Mouse (Mus musculus) layer of hippocampus, adult 2 months (tissue): ENCODE data around the gene Dhrs7b. TPM values are rescaled to one million over a fixed set of nuclear protein-coding genes. Genes with fewer than 3 reads are reported as not detected.
"Not testable (repeated sequence)": the region's sequence is repeated elsewhere in the genome, so short reads cannot be mapped to it uniquely, and the experiment has no call there.

ENCODE experiments used
- DNase-seq, 2 experiments: peaks; one replicate each; pipeline ENCODE4 v3.0.0; 2022; ENCODE audit warnings: low spot score in 2 of 2
- H3K27ac ChIP-seq: fragments of 200-600 bp; 2 replicates; pipeline ENCODE4 v1.8.1; 2022
- H3K4me3 ChIP-seq: fragments of 200-600 bp; 2 replicates; pipeline ENCODE4 v1.8.1; 2022; ENCODE audit warnings: mild to moderate bottlenecking
- CTCF ChIP-seq: fragments of 200-600 bp; conservative IDR thresholded peaks from 2 replicates; pipeline ENCODE4 v1.8.1; 2022; ENCODE audit warnings: antibody characterized with exemption, mild to moderate bottlenecking, moderate library complexity
- total RNA-seq, 2 experiments: library from RNA; stranded (reverse); gene quantifications; 2 replicates each; pipeline ENCODE4 v1.2.3; 2021

The Dhrs7b gene
- total RNA-seq, 2 experiments from 2014 or later = 28.3 to 29.4 TPM

- no peak overlapping the region for H3K27ac ChIP-seq
- no peak overlapping the region for H3K4me3 ChIP-seq
- no peak for TF ChIP-seq CTCF
- no peak for DNase-seq
Observed at GRCm38 (mm10) chr11:60863196-60863595, 32.8 kb downstream of the Dhrs7b start.

DNA sequence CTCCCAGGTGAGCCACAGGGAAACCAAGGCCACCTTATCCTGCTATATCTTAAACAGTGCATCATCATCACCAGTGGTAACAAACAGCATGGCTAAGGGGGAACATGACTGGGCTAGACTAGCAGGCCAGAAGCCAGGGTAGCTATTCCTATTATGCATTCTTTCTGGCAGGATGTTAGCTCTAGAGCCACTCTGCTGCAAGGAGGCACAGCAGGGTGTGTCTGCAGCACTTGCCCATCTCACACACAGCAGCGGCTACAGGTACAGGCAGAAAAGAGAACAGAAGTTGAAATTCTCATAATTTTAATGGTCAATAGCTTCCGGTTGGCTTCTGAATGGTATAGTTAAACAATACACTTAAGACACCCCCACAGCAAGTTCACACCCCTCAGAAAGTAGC is 33.7 kb downstream of the Dhrs7b start:
- H3K4me3 ChIP-seq = no peak overlapping the region
- no peak for DNase-seq
- no peak for TF ChIP-seq CTCF
- no peak overlapping the region for H3K27ac ChIP-seq

DNA sequence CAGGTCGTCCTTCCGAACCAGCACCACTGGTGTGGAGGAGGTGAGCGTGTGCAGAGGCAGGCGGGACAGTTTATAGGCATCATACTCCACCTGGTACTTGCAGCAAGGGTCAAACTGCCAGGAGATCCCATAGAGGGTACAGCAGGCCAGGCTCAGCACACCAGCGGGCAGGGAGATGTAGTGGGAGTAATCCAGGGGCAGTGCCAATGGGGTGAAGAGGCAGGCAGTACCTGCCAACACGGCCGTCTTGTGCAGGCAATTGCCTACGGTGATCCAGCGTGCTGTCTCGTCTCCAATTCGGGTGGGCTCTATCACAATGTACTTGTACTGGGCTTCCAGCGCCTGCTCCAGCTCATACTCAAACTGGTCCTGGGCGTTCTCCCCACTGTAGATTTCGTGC is 34.5 kb downstream of the Dhrs7b start:
- no peak overlapping the region for H3K4me3 ChIP-seq
- TF ChIP-seq CTCF = no peak
- DNase-seq = no peak
- H3K27ac ChIP-seq = no peak overlapping the region

- no peak for TF ChIP-seq CTCF
- Histone ChIP-seq H3K4me3 (no peak overlapping the region), H3K27ac (no peak overlapping the region)
- no peak for DNase-seq
Observed at GRCm38 (mm10) chr11:60866021-60866420, 35.6 kb downstream of the Dhrs7b start.

DNA sequence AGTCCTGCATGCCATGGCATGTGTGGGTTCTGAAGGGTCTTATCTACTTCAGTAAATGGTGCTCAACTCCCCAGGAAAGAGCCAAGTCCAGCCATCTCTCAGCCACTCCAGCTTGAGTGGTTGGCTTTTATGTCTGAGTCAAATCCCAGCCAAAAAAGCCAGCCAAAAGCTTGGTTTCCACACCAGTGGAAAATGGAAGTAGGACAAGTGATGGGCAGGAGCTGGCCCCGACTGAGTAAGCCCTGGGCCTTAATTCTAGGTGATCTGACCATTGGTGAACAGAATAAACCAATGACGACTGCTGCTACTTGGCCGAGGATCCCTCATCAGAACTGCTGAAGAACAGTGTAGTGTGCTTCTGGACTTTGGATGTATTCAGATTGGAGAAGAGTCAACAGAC is 37.0 kb downstream of the Dhrs7b start:
- H3K27ac ChIP-seq = no peak overlapping the region
- TF ChIP-seq CTCF = no peak
- DNase-seq = no peak
- no peak overlapping the region for H3K4me3 ChIP-seq

DNA sequence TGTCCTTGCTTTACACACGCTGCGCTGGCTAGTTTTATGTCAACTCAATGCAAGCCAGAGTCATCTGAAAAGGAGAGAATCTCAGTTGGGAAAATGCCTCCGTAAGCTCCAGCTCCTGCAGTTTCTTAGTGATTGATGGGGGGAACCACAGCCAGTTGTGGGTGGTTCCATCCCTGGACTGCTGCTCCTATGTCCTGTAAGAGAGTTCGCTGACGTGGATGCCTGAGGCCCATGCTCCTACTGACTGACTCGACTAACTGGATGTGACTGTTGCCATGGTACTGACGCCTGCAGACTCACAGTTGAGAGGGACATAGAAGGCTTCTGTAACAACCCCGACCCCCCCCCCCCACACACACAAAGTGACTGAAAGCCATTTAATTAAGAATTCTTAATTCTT is 37.5 kb downstream of the Dhrs7b start:
- Histone ChIP-seq H3K4me3 (no peak overlapping the region), H3K27ac (no peak overlapping the region)
- TF ChIP-seq CTCF = no peak
- no peak for DNase-seq

GRCm38 (mm10) chr11:60869471-60869870 is 39.0 kb downstream of the Dhrs7b start:
- H3K27ac ChIP-seq, H3K4me3 ChIP-seq, DNase-seq: not testable (repeated sequence)

- no peak for TF ChIP-seq CTCF
- no peak overlapping the region for H3K4me3 ChIP-seq
- peak overlapping the region; percentile 41; the same call in 1 of the 2 replicates for H3K27ac ChIP-seq
- no peak for DNase-seq
Observed at GRCm38 (mm10) chr11:60871409-60871808, 41.0 kb downstream of the Dhrs7b start.

GRCm38 (mm10) chr11:60873101-60873500 is 42.7 kb downstream of the Dhrs7b start:
- Histone ChIP-seq H3K4me3 (no peak overlapping the region), H3K27ac (no peak overlapping the region)
- no peak for TF ChIP-seq CTCF
- no peak for DNase-seq

- Histone ChIP-seq H3K4me3 (peak overlapping the region; percentile 95), H3K27ac (peak overlapping the region; percentile 97)
- DNase-seq = peak; percentile 33 to 34
- TF ChIP-seq CTCF = peak; percentile 64
Observed at GRCm38 (mm10) chr11:60878056-60878612, 47.7 kb downstream of the Dhrs7b start.

- peak; percentile 93 to 98 for DNase-seq
- peak within 1 kb of the TSS; percentile 97 for H3K27ac ChIP-seq
- peak within 1 kb of the TSS; percentile 95 for H3K4me3 ChIP-seq
- TF ChIP-seq CTCF = peak; percentile 24
Observed at GRCm38 (mm10) chr11:60878675-60879294, 48.4 kb downstream of the Dhrs7b start, which contains the start of gene Tmem11. Gene Tmem11 (minus strand): TSS chr11:60879272.

DNA sequence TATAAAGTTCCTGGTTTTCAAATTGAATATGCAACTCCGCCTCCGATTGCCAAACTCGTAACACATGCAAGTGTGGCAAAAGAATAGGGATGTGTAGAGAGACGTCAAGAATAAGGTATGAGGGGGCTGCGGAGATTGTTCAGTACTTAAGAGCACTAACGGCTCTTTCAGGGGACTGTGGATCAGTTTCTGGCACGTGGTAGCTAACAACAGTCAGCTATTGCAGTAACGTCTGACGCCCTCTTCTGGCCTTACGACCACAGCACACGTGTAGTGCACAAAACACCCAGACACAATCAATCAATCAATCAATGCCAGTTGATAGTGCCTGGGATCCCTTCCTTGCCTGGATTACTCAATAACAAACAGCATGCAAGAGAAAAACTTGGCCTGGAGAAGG is 49.0 kb downstream of the Dhrs7b start:
- TF ChIP-seq CTCF = peak; percentile 81
- H3K27ac ChIP-seq = peak overlapping the region; percentile 97
- peak; percentile 38 to 49 for DNase-seq
- H3K4me3 ChIP-seq = peak overlapping the region; percentile 95

- Histone ChIP-seq H3K4me3 (no peak overlapping the region), H3K27ac (no peak overlapping the region)
- no peak for TF ChIP-seq CTCF
- DNase-seq = no peak
Observed at GRCm38 (mm10) chr11:60880559-60880958, 50.1 kb downstream of the Dhrs7b start.

DNA sequence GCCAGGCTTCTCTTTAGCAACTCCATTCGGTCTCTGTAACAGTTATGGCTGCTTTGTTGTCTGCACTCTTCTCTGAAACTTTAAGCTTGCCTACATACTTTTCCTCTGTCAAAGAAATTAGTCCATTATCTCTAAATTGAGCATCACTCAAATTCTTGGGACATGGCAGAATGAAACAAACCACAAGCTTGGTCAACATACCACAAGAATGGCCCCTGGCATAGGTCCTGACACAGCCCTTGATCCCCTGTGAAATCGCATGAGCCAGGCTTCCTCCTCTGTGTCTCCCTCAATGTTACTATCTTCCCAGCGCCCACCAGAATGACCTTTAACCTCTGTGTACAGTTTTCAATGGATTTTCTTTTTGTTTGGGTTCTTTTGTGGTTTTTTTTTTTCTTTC is 52.0 kb downstream of the Dhrs7b start:
- Histone ChIP-seq H3K4me3 (no peak overlapping the region), H3K27ac (no peak overlapping the region)
- TF ChIP-seq CTCF = no peak
- DNase-seq = no peak

- H3K27ac ChIP-seq, H3K4me3 ChIP-seq, DNase-seq: not testable (repeated sequence)
Observed at GRCm38 (mm10) chr11:60886986-60887385, 56.6 kb downstream of the Dhrs7b start.
